Mouse (Mus musculus): ENCODE results near the gene Vat1.

DNA sequence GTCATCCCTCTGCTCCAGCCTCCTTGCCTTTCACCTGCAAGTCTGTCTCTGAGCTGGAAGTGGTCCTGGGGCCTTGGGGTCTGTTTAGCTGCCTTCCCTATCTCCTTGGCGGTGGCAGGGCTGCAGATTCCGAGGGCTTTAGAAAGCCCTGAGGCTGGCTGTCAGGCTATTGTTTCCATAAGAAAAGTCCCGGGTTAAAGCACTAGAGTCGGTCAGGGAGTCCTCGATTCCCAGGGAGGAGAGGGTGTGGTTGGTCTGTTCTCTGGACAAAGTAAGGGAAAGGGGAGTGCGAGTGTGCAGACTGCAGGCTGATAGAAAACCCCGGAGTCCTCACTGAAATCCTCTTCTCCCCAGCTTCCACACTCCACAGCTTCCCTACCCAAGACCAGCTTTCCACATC, 4.2 kb upstream of the Vat1 start:
- no peak for TF ChIP-seq POLR2A (IDR thresholded peaks at IDR 0.05; ENCODE audit: borderline replicate concordance, extremely low read depth, insufficient read depth, insufficient read length, poor library complexity, severe bottlenecking)
- no peak for TF ChIP-seq CTCF (IDR thresholded peaks at IDR 0.05; ENCODE audit: borderline replicate concordance, extremely low read depth, insufficient read depth, insufficient read length)

All from brain, embryonic 14.5 days (tissue).